Mouse (Mus musculus) forebrain, embryonic 11.5 days (tissue): ENCODE measurements at regions not wholly inside any gene's neighbourhood (a gene's known extent, or its start where the extent isn't known, plus 50 kb on each side); places are given as distances from the start of the nearest gene placed in this dataset.

Experiments
- ATAC-seq: fragments of 200-750 bp; cut with Nextera tagmentation; replicated peaks from 2 replicates; pipeline ENCODE4 v1.8.0; 2017; ENCODE audit warnings: moderate TSS enrichment; ENCODE audit not compliant: low FRiP score
- DNase-seq: peaks from one replicate; pipeline ENCODE4 v3.0.0-alpha.2; 2017; ENCODE audit warnings: low spot score
- H3K27ac ChIP-seq: fragments of 300-500 bp; sonication (generic); 2 replicates; pipeline ENCODE4 v1.5.1; 2014; ENCODE audit warnings: low read depth, low read length
- H3K27me3 ChIP-seq: fragments of 300-500 bp; sonication (generic); 2 replicates; pipeline ENCODE4 v1.6.1; 2014; ENCODE audit warnings: mild to moderate bottlenecking, low read length, mixed read lengths; ENCODE audit not compliant: control insufficient read depth, insufficient read depth
- H3K36me3 ChIP-seq: fragments of 300-500 bp; sonication (generic); 2 replicates; pipeline ENCODE4 v1.6.1; 2014; ENCODE audit warnings: mild to moderate bottlenecking, low read length, moderate library complexity, mixed read lengths; ENCODE audit not compliant: control insufficient read depth, insufficient read depth
- H3K4me1 ChIP-seq: fragments of 300-500 bp; sonication (generic); replicated peaks from 2 replicates; pipeline ENCODE4 v1.6.1; 2014; ENCODE audit warnings: low read length, mixed read lengths; ENCODE audit not compliant: control insufficient read depth, insufficient read depth
- H3K4me2 ChIP-seq: fragments of 300-500 bp; sonication (generic); 2 replicates; pipeline ENCODE4 v1.6.1; 2014; ENCODE audit warnings: low read depth, mild to moderate bottlenecking, low read length, moderate library complexity, mixed read lengths; ENCODE audit not compliant: severe bottlenecking
- H3K4me3 ChIP-seq: fragments of 300-500 bp; sonication (generic); 2 replicates; pipeline ENCODE4 v1.5.1; 2014; ENCODE audit warnings: low read depth, low read length
- H3K9ac ChIP-seq: fragments of 300-500 bp; sonication (generic); 2 replicates; pipeline ENCODE4 v1.6.1; 2014; ENCODE audit warnings: low read length
- H3K9me3 ChIP-seq: fragments of 300-500 bp; sonication (generic); 2 replicates; pipeline ENCODE4 v1.6.1; 2016; ENCODE audit warnings: low read length, mixed read lengths; ENCODE audit not compliant: control insufficient read depth
- WGBS: fragments of 180-500 bp; shearing (Covaris S2); extraction: QIAGEN DNeasy Blood & Tissue Kit; methylation state at CpG from one replicate; pipeline ENCODE4 v1.1.7; 2014; 5-methylcytosine and 5-hydroxymethylcytosine counted together

DNA sequence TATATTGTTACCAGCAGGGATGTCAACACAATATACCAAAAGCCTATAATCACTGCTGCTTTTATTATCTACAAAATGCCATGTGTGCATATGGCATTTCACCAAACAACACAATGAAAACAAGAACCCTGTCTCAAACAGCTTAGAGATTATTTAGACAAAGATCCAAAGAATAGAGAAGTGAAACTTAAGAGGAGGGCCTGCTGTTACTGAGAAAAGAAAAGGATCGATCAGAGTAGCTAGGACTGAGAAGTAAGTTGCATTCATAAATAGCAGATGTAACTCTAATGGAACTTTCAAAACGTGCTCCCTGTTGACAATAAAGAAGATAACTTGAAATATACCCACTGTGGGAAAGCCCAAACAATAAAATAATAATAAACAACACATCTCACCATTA, 203.3 kb downstream of the Dnajb9 start:
- Histone ChIP-seq H3K4me1 (no peaks in the 10 kb centered on the region), H3K36me3 (no peaks in the 10 kb centered on the region), H3K27ac (no peak overlapping the region), H3K4me2 (no peak overlapping the region), H3K4me3 (no peak overlapping the region), H3K9me3 (no peaks in the 10 kb centered on the region), H3K27me3 (no peaks in the 10 kb centered on the region), H3K9ac (no peak overlapping the region)
- 58% methylated on average over 2 of the region's 2 CpGs for WGBS
- no peak for DNase-seq
- ATAC-seq = no peak

- no peak overlapping the region for H3K4me3 ChIP-seq
- H3K9ac ChIP-seq = no peak overlapping the region
- DNase-seq = no peak
- no peak overlapping the region for H3K4me2 ChIP-seq
- no peaks in the 10 kb centered on the region for H3K4me1 ChIP-seq
- no peaks in the 10 kb centered on the region for H3K27me3 ChIP-seq
- ATAC-seq = no peak
- H3K9me3 ChIP-seq = no peaks in the 10 kb centered on the region
- H3K27ac ChIP-seq = no peak overlapping the region
- whole genome bisulfite sequencing = 77% methylated on average over 1 of the region's 1 CpGs
- H3K36me3 ChIP-seq = no peaks in the 10 kb centered on the region
Measured at GRCm38 (mm10) chr12:43983548-43983947, 226.6 kb downstream of the Dnajb9 start.

DNA sequence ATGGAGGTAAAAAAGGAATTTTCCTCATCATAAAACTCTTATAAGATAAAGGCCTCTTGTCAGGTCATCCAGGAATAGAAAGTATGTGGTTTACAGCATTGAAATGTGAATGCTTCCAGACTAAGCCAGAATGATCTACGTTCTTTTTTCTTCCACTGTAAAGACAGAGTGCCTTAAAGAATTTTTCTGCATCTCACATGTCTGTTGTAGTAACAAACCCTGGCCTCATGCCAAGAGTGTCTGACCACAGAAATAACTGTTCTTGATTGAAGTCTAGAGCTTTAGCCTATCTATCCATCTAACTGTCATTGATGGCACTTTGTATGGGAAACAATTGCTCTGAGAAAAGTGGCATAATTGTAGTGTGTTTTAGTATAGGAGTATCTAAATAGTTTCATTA, 246.2 kb downstream of the Dnajb9 start:
- WGBS = 61% methylated on average over 1 of the region's 1 CpGs
- DNase-seq = no peak
- H3K27ac ChIP-seq = no peak overlapping the region
- H3K4me2 ChIP-seq = no peak overlapping the region
- ATAC-seq = no peak
- H3K27me3 ChIP-seq = no peaks in the 10 kb centered on the region
- H3K9me3 ChIP-seq = no peaks in the 10 kb centered on the region
- H3K36me3 ChIP-seq = no peaks in the 10 kb centered on the region
- H3K4me3 ChIP-seq = no peak overlapping the region
- H3K4me1 ChIP-seq = no peaks in the 10 kb centered on the region
- no peak overlapping the region for H3K9ac ChIP-seq

- no peak for DNase-seq
- 81% methylated on average over 6 of the region's 6 CpGs for WGBS
Measured at GRCm38 (mm10) chr12:43962551-43963120, 247.5 kb downstream of the Dnajb9 start.

DNA sequence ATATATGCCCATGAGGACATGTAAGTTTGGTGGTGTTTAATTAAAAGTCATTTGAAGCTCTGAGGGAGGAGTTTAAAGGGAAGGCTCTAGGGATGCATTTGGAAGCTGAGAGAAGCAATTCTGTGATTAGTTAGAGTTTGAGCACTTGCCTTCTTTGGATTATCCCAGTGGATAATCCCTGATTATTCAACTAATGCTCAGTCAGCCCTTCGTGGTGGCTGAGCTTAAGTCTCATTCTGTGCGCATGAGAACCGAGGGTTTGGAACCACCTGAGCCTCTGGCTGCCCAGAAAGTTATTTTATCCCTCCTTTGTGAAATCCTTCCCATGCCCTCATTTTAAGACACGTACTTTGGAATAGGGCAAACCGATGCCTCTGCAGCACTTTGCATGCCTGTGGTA, 285.9 kb downstream of the Dnajb9 start:
- no peaks in the 10 kb centered on the region for H3K36me3 ChIP-seq
- DNase-seq (no peak), ATAC-seq (no peak)
- H3K4me2 ChIP-seq = no peak overlapping the region
- no peaks in the 10 kb centered on the region for H3K27me3 ChIP-seq
- H3K4me1 ChIP-seq = no peaks in the 10 kb centered on the region
- H3K27ac ChIP-seq = no peak overlapping the region
- no peaks in the 10 kb centered on the region for H3K9me3 ChIP-seq
- H3K9ac ChIP-seq = no peak overlapping the region
- 35% methylated on average over 5 of the region's 5 CpGs for WGBS
- no peak overlapping the region for H3K4me3 ChIP-seq

More at GRCm38 (mm10) chr12:43962551-43963120, 247.5 kb downstream of the Dnajb9 start:
- H3K36me3 ChIP-seq = no peaks in the 10 kb centered on the region
- no peak overlapping the region for H3K9ac ChIP-seq
- no peaks in the 10 kb centered on the region for H3K27me3 ChIP-seq
- no peaks in the 10 kb centered on the region for H3K9me3 ChIP-seq
- no peak overlapping the region for H3K4me2 ChIP-seq
- H3K4me3 ChIP-seq = no peak overlapping the region
- no peak for ATAC-seq
- no peaks in the 10 kb centered on the region for H3K4me1 ChIP-seq
- no peak overlapping the region for H3K27ac ChIP-seq

DNA sequence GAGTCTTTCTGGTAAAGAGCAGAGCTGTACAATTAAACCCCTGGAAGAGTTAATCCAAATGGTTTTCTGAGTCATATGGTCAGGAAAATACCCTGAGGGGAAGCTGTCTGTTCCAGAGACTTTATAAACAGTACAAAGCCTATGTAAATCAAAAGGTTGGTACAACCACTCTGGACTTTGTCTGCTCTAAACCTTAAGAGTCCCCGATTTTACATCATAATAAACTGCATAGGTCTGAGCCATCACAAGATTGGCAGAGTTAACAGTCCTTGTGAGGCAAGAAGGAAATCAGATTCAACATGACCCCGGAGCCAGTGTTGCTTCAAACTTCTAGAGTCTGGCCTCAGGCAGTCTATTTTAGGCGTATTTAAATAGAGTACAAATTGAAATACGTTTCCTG, 289.7 kb downstream of the Dnajb9 start:
- 71% methylated on average over 4 of the region's 4 CpGs for WGBS
- no peaks in the 10 kb centered on the region for H3K9me3 ChIP-seq

GRCm38 (mm10) chr12:43919114-43919513, 291.0 kb downstream of the Dnajb9 start:
- no peaks in the 10 kb centered on the region for H3K27me3 ChIP-seq
- H3K36me3 ChIP-seq = no peaks in the 10 kb centered on the region
- DNase-seq (no peak), ATAC-seq (no peak)
- H3K4me1 ChIP-seq = no peaks in the 10 kb centered on the region
- H3K9me3 ChIP-seq = no peaks in the 10 kb centered on the region
- H3K27ac ChIP-seq = no peak overlapping the region
- no peak overlapping the region for H3K4me2 ChIP-seq
- H3K4me3 ChIP-seq = no peak overlapping the region
- H3K9ac ChIP-seq = no peak overlapping the region
- 84% methylated on average over 3 of the region's 3 CpGs for WGBS

More for the DNA sequence above, 289.7 kb downstream of the Dnajb9 start:
- ATAC-seq (no peak; the same call in 1 of the 2 replicates), DNase-seq (no peak)
- H3K4me1 ChIP-seq = no peaks in the 10 kb centered on the region
- H3K27me3 ChIP-seq = no peaks in the 10 kb centered on the region
- H3K27ac ChIP-seq = no peak overlapping the region
- no peak overlapping the region for H3K4me2 ChIP-seq
- no peak overlapping the region for H3K4me3 ChIP-seq
- H3K9ac ChIP-seq = no peak overlapping the region
- no peaks in the 10 kb centered on the region for H3K36me3 ChIP-seq

DNA sequence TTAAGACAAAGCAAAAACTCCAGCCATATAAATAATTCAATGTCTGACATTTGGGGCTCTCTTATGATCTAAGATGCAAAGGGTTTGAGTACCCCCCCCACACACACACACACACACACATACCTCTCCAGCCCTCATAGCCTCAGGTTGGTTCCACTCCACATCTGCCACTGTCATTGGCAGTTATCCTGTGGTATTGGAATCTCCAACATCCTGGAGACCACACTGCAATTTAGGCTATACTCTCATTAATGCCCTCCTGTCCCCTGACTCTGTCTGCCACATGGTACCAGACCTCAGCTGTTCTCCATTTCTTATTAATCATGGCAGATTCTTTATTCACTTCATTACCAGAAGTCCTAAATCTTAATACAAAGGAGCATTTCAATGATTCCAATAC, 293.3 kb downstream of the Dnajb9 start:
- H3K9ac ChIP-seq = no peak overlapping the region
- no peaks in the 10 kb centered on the region for H3K9me3 ChIP-seq
- no peak for DNase-seq
- no peak for ATAC-seq
- no peak overlapping the region for H3K4me2 ChIP-seq
- no peaks in the 10 kb centered on the region for H3K27me3 ChIP-seq
- no peaks in the 10 kb centered on the region for H3K36me3 ChIP-seq
- H3K4me1 ChIP-seq = no peaks in the 10 kb centered on the region
- no peak overlapping the region for H3K27ac ChIP-seq
- H3K4me3 ChIP-seq = no peak overlapping the region

DNA sequence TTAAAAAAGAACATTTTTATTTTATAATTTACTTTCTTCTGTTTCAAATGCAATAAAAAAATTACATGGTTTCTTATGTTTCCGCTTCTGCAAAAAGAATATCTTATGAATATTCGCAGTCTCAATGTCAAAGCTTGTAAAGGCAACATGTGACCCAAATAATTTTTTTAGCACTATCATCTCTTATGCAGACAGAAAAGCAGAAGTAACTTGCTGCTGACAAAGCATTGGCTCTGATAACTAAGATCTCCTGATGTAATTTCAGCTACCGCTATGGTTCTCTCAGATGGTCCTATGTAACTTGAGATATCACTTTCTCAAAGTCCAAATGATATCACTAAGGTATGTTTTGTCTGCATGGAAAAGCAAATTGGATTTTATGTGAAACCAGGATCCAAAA, 310.9 kb downstream of the Dnajb9 start:
- Histone ChIP-seq H3K9me3 (no peaks in the 10 kb centered on the region), H3K27me3 (no peaks in the 10 kb centered on the region), H3K36me3 (no peaks in the 10 kb centered on the region), H3K4me1 (no peaks in the 10 kb centered on the region), H3K4me2 (no peak overlapping the region), H3K4me3 (no peak overlapping the region), H3K9ac (no peak overlapping the region), H3K27ac (no peak overlapping the region)
- DNase-seq (no peak), ATAC-seq (no peak)
- 93% methylated on average over 3 of the region's 3 CpGs for WGBS
